Mouse (Mus musculus) forebrain, embryonic 14.5 days (tissue): ENCODE measurements around the gene Imp3. TPM values are rescaled to one million over a fixed set of nuclear protein-coding genes. Genes with fewer than 3 reads are reported as not detected.
A peak's percentile ranks its signal among the peaks of the same experiment; 100 is the strongest.
"Not testable (repeated sequence)": the region's sequence is repeated elsewhere in the genome, so short reads cannot be mapped to it uniquely, and the experiment has no call there.

Source experiments
- ATAC-seq: fragments of 200-750 bp; cut with Nextera tagmentation; 2 replicates; pipeline ENCODE4 v1.8.0; 2017; ENCODE audit warnings: mild to moderate bottlenecking, moderate library complexity
- DNase-seq: peaks from one replicate; pipeline ENCODE4 v3.0.0-alpha.2; 2015; ENCODE audit warnings: low spot score
- H3K27ac ChIP-seq: fragments of 300-500 bp; sonication (generic); 2 replicates; pipeline ENCODE4 v1.5.1; 2014; ENCODE audit warnings: low read depth, mild to moderate bottlenecking, control low read depth, low read length, moderate library complexity
- H3K27me3 ChIP-seq: fragments of 300-500 bp; sonication (generic); replicated peaks from 2 replicates; pipeline ENCODE4 v1.6.1; 2014; ENCODE audit warnings: low read length, control low read depth, mixed read lengths; ENCODE audit not compliant: control insufficient read depth, insufficient read depth
- H3K36me3 ChIP-seq: fragments of 300-500 bp; sonication (generic); 2 replicates; pipeline ENCODE4 v1.6.1; 2014; ENCODE audit warnings: low read length, control low read depth; ENCODE audit not compliant: control insufficient read depth, insufficient read depth
- H3K4me1 ChIP-seq: fragments of 300-500 bp; sonication (generic); 2 replicates; pipeline ENCODE4 v1.6.1; 2014; ENCODE audit warnings: antibody characterized with exemption, low read length, control low read depth; ENCODE audit not compliant: control insufficient read depth, insufficient read depth
- H3K4me2 ChIP-seq: fragments of 300-500 bp; sonication (generic); 2 replicates; pipeline ENCODE4 v1.6.1; 2014; ENCODE audit warnings: mild to moderate bottlenecking, control low read depth, low read length
- H3K4me3 ChIP-seq: fragments of 300-500 bp; sonication (generic); 2 replicates; pipeline ENCODE4 v1.5.1; 2014; ENCODE audit warnings: low read depth, low read length, control low read depth
- H3K9ac ChIP-seq: fragments of 300-500 bp; sonication (generic); 2 replicates; pipeline ENCODE4 v1.6.1; 2014; ENCODE audit warnings: mild to moderate bottlenecking, low read length, control low read depth, moderate library complexity
- H3K9me3 ChIP-seq: fragments of 300-500 bp; sonication (generic); replicated peaks from 2 replicates; pipeline ENCODE4 v1.6.1; 2016; ENCODE audit warnings: low read length, control low read depth, mixed read lengths; ENCODE audit not compliant: control insufficient read depth
- WGBS: fragments of 180-500 bp; shearing (Covaris S2); extraction: QIAGEN DNeasy Blood & Tissue Kit; methylation state at CpG from one replicate; pipeline ENCODE4 v1.1.7; 2014; 5-methylcytosine and 5-hydroxymethylcytosine counted together
- polyA plus RNA-seq: library from polyadenylated mRNA; unstranded; fragments of >200 nt; fragmentation: Nextera tagmentation; extraction: Ambion mirVana; gene quantifications from 2 replicates; pipeline ENCODE4 v1.2.1, GENCODE M21; 2014

Gene Imp3
- polyA plus RNA-seq, 1 experiment from 2014 or later, result 100 TPM

DNA sequence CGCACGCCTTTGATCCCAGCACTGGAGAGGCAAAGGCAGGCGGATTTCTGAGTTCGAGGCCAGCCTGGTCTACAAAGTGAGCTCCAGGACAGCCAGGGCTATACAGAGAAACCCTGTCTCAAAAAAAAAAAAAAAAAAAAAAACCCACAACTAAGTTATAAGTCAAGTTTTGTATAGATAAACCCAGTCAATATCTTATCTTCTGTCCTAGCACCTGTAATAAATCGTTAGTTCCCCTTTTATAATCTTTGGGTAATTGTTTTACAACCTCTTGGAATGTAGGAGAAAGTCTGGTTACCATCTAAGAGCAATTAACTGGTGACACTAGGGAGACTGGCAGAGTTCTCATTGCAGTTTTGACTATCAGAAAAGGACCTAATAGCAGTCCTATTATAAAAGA, 11.4 kb downstream of the Imp3 start:
- not testable (repeated sequence) for H3K36me3 ChIP-seq, H3K4me1 ChIP-seq, H3K27ac ChIP-seq, H3K9me3 ChIP-seq, H3K4me2 ChIP-seq, ATAC-seq, DNase-seq, H3K27me3 ChIP-seq, H3K9ac ChIP-seq, H3K4me3 ChIP-seq
- 97% methylated on average over 5 of the region's 5 CpGs for WGBS

DNA sequence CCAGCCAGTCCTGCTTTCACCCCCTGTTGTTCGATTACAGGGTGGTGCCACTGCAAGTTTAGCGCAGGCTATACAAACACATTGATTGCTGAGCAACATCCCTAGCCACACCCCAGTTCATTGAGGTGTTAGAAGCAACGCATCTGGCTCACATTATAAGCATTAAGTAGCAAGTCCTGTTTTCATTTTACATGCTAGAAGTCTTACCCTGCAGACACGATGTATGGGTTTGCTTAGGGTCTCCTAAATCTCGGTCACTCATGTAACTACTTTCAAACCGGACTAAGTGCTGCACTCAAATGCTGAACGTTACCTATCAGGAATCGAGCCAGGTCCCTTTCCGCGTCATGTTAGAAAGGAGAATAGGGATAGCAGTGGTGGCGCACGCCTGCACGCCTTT, 12.5 kb downstream of the Imp3 start:
- H3K4me1 ChIP-seq, result peaks cover 4% of the 10 kb centered on the region; the same call in 1 of the 2 replicates
- H3K9ac ChIP-seq, result peak overlapping the region; percentile 46; the same call in 1 of the 2 replicates
- no peaks in the 10 kb centered on the region for H3K27me3 ChIP-seq
- no peaks in the 10 kb centered on the region for H3K9me3 ChIP-seq
- no peak for ATAC-seq
- peak overlapping the region; percentile 85 for H3K4me2 ChIP-seq
- H3K27ac ChIP-seq, result no peak overlapping the region
- peak; percentile 9 for DNase-seq
- 36% methylated on average over 13 of the region's 13 CpGs for WGBS
- peak overlapping the region; percentile 27 for H3K4me3 ChIP-seq
- no peaks in the 10 kb centered on the region for H3K36me3 ChIP-seq

DNA sequence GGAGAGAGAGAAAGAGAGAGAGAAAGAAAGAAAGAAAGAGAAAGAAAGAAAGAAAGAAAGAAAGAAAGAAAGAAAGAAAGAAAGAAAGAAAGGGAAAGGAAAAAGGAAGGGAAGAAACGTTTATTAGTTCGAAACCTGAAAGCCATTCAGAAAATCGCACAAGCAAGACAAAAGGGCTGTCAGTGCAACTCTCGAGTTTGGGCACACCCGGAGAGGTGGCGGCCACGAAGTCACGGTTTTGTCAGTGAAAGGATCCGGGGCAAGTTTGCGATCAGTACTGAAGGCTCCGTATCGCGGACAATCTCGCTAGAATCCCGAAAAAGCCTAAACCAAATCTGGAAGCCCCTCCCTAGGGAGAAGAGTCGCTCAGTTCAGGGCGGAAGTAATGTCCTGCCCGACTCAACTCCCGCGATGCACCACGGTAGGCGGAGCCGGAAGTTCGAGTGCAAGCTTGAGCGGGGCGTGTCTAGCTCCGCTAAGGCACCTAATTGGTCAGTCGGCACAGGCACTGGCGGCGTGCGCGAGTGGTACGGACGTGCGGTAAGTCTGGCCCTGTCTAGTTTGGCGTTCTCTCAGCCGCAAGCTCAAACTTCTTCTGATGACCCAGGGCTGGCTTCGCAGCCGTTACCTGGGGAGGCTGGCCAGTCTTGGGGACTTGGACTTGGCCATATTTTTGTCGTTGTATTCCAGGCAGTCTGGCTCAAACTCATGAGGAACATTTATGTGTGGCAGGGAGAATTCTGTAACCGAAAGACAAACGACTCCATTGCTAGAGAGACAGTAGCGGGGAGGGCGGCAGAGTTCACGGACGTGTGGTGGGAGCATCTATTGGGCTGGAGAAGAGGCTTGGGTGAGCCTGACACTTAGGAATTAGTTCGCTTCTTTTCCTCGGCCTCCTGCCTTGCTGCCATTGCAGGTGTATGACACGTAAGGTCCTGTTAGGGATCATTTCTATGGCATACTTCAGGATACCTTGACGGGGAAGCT, 13.4 kb downstream of the Imp3 start, which contains the start of gene Snupn:
Gene Snupn, plus strand, starts transcription at position 465 of the 987 bp plus-strand sequence.
- Histone ChIP-seq H3K27ac (peak within 1 kb of the TSS; percentile 86), H3K36me3 (no peaks in the 10 kb centered on the region), H3K27me3 (no peaks in the 10 kb centered on the region), H3K4me3 (peak within 1 kb of the TSS; percentile 61), H3K9ac (peak within 1 kb of the TSS; percentile 74), H3K9me3 (no peaks in the 10 kb centered on the region), H3K4me1 (peaks cover 4% of the 10 kb centered on the region; the same call in 1 of the 2 replicates), H3K4me2 (peak within 1 kb of the TSS; percentile 85)
- peak; percentile 100 for DNase-seq
- WGBS, result under 1% methylated on average over 50 of the region's 50 CpGs
- ATAC-seq, result peak; percentile 100

DNA sequence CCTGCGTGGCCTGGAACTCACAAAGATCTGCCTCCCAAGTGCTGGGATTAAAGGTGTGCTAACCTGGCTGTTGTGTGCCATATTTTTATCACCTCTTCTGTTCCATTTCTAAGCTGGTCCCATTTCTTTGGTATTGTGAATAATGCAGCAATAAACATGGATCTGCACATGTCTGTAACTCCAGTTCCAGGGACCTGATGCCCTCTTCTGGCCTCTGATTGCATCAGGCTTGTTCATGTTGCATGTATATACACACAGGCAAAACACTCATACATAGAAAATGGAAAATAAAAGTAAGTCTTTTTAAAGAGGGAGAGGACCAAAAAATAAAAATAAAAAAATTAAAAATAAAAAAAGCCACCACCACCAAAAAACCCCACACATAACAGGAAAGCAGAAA, 16.3 kb downstream of the Imp3 start:
- no peaks in the 10 kb centered on the region for H3K27me3 ChIP-seq
- 93% methylated on average over 1 of the region's 1 CpGs for WGBS
- H3K9ac ChIP-seq, result no peak overlapping the region
- 0 out of 2 replicates have a peak, but pooled peaks cover 3% of the 10 kb centered on the region for H3K36me3 ChIP-seq
- no peaks in the 10 kb centered on the region for H3K9me3 ChIP-seq
- H3K27ac ChIP-seq, result no peak overlapping the region
- H3K4me3 ChIP-seq, result no peak overlapping the region
- DNase-seq (no peak), ATAC-seq (no peak)
- no peak overlapping the region for H3K4me2 ChIP-seq
- H3K4me1 ChIP-seq, result peaks cover 4% of the 10 kb centered on the region; the same call in 1 of the 2 replicates

DNA sequence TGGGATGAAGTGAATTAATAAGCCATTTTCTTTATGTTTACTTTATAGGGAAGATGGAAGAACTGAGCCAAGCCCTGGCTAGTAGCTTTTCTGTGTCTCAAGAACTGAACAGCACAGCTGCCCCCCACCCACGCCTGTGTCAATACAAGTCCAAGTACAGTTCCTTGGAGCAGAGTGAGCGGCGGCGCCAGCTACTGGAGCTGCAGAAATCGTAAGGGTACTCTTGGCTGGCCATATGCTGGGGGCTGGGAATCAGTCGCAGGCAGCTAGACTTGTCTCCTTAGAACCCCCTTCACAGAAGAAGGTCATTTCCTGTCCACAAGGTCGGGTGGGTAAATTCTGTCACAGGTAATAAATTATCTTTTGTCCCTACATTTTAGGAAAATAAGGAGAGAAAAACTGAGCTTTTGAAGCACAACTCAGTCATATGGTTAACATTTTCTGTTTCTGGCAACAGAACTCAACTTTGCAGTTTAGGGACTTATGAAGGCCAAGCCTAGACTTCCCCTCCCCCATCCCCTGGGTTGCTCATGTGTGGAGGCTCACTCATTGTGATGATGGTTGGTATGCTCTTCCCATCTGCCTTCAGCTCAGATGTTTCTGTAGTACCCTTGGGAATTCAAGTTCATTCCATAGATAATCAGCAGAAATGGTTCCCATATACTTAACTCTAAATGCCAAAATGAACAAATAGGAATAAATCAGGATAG, 19.8 kb downstream of the Imp3 start:
- Histone ChIP-seq H3K27ac (no peak overlapping the region), H3K36me3 (0 out of 2 replicates have a peak, but pooled peaks cover 11% of the 10 kb centered on the region), H3K4me2 (no peak overlapping the region), H3K9me3 (no peaks in the 10 kb centered on the region), H3K4me3 (no peak overlapping the region), H3K27me3 (no peaks in the 10 kb centered on the region), H3K9ac (no peak overlapping the region), H3K4me1 (no peaks in the 10 kb centered on the region)
- ATAC-seq, result no peak
- 84% methylated on average over 7 of the region's 7 CpGs for WGBS
- no peak for DNase-seq

DNA sequence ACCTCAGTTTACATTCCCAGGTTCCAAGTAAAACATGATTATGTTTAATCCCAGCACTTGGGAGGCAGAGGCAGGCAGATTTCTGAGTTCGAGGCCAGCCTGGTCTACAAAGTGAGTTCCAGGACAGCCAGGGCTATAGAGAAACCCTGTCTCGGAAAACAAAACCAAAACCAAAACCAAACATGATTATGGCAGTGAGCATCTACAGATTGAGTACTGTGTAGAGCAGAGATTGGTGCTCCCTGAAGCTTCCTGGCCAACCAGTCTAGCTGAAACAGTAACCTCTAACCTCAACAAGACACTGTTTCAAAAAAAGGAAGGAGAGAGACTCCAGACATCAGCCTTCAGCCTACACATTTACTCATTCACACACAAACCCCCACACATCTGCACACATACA, 21.4 kb downstream of the Imp3 start:
- H3K36me3 ChIP-seq, result peaks cover 21% of the 10 kb centered on the region
- H3K27me3 ChIP-seq, result no peaks in the 10 kb centered on the region
- no peak overlapping the region for H3K4me3 ChIP-seq
- WGBS, result 89% methylated on average over 2 of the region's 2 CpGs
- H3K27ac ChIP-seq, result no peak overlapping the region
- DNase-seq (no peak), ATAC-seq (no peak)
- no peaks in the 10 kb centered on the region for H3K4me1 ChIP-seq
- H3K4me2 ChIP-seq, result no peak overlapping the region
- H3K9ac ChIP-seq, result no peak overlapping the region
- H3K9me3 ChIP-seq, result no peaks in the 10 kb centered on the region

DNA sequence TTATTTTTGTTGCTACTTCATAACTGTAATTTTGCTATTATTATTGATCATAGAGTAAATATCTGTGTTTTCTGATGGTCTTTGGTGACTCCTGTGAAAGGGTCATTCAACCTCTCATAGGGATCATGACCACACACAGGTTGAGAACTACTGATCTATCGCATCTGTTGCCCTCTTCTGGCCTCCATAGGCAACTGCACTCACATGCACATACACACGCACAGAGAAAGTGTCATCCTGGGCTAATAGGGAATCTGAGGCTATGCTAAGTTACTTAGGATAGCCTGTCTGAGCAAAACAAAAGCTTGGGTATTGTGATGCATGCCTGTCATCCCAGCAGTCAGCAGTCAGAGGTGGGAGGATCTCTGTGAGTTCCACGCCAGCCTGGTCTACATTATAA, 24.3 kb downstream of the Imp3 start:
- Histone ChIP-seq H3K9ac (no peak overlapping the region), H3K27me3 (no peaks in the 10 kb centered on the region), H3K4me3 (no peak overlapping the region), H3K36me3 (peaks cover 38% of the 10 kb centered on the region), H3K4me1 (no peaks in the 10 kb centered on the region), H3K27ac (no peak overlapping the region), H3K4me2 (no peak overlapping the region), H3K9me3 (no peaks in the 10 kb centered on the region)
- DNase-seq (no peak), ATAC-seq (no peak)
- 95% methylated on average over 3 of the region's 3 CpGs for WGBS

DNA sequence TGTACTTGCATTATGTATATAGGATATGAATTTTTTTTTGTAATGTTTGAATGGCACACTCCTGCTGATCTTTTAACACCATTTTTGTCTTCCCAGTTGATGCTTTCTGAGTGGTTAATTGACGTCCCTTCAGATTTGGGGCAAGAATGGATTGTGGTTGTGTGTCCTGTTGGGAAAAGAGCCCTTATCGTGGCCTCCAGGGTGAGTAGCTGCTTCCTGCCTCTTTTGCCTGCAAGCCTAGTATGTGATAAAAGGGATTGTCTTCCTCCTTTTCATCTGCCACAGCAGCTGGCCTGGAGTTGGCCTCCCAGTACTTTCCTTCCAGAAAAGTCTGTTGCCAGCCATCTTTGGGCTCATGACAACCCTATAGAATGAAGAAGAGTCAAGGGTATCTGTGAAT, 32.9 kb downstream of the Imp3 start:
- Histone ChIP-seq H3K4me2 (no peak overlapping the region), H3K4me3 (no peak overlapping the region), H3K9me3 (no peaks in the 10 kb centered on the region), H3K9ac (no peak overlapping the region), H3K4me1 (no peaks in the 10 kb centered on the region), H3K36me3 (peaks cover 17% of the 10 kb centered on the region), H3K27ac (no peak overlapping the region), H3K27me3 (no peaks in the 10 kb centered on the region)
- 81% methylated on average over 2 of the region's 2 CpGs for WGBS
- DNase-seq (no peak), ATAC-seq (no peak)
